Mouse (Mus musculus): ENCODE measurements around the gene Ptgir.

DNA sequence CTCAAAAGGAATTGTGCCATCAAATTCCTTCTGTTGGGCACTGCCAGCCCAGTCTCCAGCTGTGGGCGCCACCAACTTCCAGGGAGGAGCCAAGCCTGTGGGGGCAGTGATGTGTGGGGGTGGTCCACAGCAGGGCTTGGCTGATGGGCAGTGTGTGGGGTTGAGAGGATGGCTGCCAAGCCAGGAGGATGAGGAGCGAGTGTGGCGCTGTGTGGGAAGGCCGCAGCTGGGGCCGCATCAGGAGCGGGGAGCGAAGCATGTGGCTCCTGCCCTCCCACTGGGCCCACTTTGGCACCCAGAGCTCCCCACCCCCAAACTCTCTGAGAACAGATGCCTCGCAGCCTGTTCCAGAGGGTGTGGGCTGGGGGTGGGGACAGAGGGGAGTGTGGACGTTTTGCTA lies 11.7 kb downstream of the Ptgir start:
- TF ChIP-seq CTCF (IDR thresholded peaks at IDR 0.05; ENCODE audit: control insufficient read depth, insufficient read depth, insufficient read length) (no peak), MAX (IDR thresholded peaks at IDR 0.05) (no peak), USF1 (IDR thresholded peaks at IDR 0.05; ENCODE audit: low read depth) (no peak), FOSL1 (IDR thresholded peaks at IDR 0.05; ENCODE audit: insufficient read depth, low read length, poor library complexity, severe bottlenecking) (no peak), MYOD1 (IDR thresholded peaks at IDR 0.05; ENCODE audit: control insufficient read depth, insufficient read length, low read depth) (no peak)

All from C2C12 (cell line).